Mouse (Mus musculus) lung, adult 2 months (tissue): ENCODE measurements around the gene Mrtfa.

Experiments used
- CTCF ChIP-seq: fragments of 200-500 bp; IDR thresholded peaks from 2 replicates; pipeline ENCODE4 v1.5.1; 2011; ENCODE audit warnings: mild to moderate bottlenecking, low read length, control low read depth; ENCODE audit not compliant: insufficient read depth
- POLR2A ChIP-seq: fragments of 200-500 bp; IDR thresholded peaks from 2 replicates; pipeline ENCODE4 v1.6.1; 2011; ENCODE audit warnings: low read depth, mild to moderate bottlenecking, control low read depth, low read length, borderline replicate concordance; ENCODE audit errors: extremely low read depth

GRCm38 (mm10) chr15:81016488-81016887 is 174.1 kb downstream of the Mrtfa start:
- TF ChIP-seq CTCF (no peak), POLR2A (no peak)
